Mouse (Mus musculus) Muller cell, postnatal 12 days (primary cell): Measurements from ENCODE around the gene Stat6.
"Not testable (repeated sequence)": the region's sequence is repeated elsewhere in the genome, so short reads cannot be mapped to it uniquely, and the experiment has no call there.

Experiments
- DNase-seq: peaks from one replicate; pipeline ENCODE4 v3.0.0-alpha.2; 2015; ENCODE audit errors: inconsistent ontology term

The Stat6 gene

DNA sequence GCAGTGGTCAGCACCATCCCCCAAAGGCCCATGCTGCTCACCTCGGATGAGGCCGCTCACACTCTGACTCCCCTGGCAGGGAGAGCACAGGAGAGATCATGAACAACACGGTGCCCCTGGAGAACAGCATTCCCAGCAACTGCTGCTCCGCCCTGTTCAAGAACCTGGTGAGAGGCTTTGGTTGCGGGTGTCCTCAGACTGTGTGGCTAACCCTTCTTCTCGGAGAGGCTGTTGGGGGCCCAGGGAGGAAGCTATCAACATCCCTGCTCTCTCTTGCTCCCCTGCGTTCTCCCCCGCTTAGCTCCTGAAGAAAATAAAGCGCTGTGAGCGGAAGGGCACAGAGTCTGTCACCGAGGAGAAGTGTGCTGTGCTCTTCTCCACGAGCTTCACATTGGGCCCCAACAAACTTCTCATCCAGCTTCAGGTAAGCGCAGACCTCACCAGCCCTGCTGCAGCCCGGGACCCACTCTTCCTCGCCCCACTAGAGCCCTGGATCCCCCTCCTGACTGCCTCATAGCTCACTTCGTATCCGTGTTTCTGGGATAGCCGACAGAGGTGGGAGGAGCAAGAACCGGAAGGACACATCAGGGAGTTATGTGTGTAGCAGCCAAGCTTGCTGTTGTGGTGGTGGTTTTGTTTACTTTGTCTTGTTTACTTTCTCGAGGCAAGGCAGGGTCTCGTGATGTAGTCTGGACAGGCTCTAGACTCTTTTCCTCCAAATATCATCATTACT is 10.3 kb downstream of the Stat6 start:
- DNase-seq: no peak

DNA sequence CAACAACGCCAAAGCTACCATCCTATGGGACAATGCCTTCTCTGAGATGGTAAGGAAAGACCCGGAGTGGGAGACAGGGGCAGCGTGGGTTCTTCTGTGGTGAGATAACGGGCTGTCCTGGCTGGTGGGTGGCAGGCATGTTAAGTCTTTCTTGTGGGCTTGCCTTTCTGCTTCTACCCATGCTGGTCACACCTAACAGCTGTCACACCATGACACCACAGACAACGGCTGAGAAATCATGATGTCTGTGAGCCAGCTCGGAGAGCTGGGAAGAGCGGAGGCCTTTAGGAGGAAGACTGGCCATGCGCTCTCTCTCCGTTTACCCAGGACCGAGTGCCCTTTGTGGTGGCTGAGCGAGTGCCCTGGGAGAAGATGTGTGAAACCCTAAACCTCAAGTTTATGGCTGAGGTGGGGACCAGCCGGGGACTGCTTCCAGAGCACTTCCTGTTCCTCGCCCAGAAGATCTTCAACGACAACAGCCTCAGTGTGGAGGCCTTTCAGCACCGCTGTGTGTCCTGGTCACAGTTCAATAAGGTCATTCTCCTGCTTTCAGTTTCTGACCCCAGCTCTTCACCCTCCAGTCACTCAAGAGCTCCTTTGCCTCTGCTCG is 12.3 kb downstream of the Stat6 start:
- DNase-seq: no peak

DNA sequence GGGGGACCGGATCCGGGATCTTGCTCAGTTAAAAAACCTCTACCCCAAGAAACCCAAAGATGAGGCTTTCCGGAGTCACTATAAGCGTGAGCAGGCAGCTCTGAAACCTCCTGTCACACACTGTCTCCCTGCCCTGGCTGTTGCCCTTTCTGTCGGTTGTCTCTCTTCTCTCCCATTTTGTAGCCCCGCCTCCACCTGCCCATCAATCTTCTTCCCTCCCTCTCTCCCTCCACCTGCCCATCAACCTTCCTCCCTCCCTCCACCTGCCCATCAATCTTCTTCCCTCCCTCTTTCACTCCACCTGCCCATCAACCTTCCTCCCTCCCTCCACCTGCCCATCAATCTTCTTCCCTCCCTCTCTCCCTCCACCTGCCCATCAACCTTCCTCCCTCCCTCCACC is 14.8 kb downstream of the Stat6 start:
- DNase-seq: not testable (repeated sequence)

DNA sequence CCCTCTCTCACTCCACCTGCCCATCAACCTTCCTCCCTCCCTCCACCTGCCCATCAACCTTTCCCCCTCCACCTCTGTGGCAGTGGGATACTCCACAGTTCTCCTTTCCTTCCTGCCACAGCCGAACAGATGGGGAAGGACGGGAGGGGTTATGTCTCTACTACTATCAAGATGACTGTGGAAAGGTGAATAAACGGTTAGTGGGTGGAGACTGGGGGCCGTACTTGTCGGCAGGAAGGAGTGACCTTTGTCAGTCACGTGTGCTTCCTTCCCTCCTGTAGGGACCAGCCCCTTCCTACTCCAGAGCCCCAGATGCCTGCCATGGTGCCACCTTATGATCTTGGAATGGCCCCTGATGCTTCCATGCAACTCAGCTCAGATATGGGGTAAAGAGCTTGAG is 15.3 kb downstream of the Stat6 start:
- DNase-seq: no peak

DNA sequence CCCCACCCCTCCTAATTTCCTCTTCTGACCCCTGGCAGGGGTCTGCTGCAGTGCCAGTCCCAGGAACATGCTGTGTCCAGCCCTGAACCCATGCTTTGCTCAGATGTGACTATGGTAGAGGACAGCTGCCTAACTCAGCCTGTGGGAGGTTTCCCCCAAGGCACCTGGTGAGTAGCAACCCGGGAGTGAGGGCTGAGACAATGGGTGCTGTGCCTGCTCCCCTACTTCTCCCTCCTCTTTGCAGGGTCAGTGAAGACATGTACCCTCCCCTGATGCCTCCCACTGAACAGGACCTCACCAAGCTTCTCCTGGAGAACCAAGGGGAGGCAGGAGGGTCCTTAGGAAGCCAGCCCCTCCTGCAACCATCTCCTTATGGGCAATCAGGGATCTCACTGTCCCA is 16.8 kb downstream of the Stat6 start:
- DNase-seq: no peak

DNA sequence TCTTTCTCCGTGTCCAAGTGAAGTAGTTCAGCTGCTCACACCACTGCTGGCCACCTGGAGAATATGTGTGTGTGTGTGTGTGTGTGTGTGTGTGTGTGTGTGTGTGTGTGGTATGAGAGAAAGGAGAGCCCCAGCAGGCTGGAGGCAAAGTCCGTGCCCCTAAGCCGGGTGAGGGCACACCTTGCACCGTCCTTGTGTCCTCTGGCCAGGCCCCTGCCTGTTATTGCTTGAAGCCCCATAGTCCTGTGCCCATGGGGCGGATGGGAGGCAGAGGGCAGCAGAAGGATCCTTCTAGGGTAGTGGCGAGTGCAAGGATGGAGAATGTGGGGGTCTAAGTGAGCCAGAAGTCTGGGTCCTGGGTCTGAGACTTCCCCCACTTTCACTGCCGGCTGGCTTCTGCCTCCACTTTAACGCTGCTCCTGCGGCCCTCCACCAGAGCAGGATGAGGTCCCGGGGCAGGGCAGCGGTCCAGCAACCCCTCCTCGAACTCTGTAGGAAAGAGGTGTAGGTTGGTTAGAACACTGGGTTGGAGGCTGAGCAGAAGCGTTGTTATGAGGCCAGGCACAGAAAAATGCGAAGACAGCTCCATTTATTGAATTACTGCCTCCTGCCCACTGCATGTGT is 18.6 kb downstream of the Stat6 start:
- DNase-seq: peak; percentile 31

DNA sequence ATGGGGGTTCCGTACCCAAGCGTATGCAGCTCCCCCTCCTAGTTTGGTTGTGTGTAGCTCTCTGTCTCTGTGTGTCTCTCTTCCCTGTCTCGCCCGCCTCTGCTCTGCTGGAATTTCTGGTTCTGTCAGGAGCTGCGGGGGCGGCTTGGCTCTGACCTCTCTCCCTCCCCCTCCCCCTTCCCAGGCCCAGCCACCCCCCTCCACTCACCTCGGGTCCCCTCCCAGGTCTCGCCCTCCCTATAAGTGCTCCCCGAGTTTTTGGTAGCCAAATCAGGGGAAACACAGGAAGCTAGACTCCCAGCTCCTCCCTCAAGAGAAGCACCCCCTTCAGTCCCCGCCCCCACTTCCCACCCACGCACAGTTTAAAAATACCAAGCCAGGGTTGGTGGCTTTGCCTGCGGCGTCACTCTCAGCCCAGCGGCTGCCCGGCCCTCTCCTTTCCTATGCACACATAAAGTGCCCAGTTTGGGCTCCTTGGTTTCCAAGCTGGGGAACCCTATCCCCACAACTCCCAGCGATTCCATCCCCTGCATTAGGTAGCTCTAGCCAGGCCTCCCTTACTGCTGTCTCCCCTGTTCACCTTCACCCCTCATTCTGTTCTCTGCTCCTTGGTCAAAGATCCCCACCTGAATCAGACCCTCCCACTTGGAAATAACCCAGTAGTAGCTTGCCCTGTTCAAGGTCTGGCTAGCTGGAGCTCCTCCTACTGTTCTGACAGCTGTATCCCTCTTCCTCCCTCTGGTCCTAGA is 19.3 kb downstream of the Stat6 start:
- peak; percentile 97 for DNase-seq

DNA sequence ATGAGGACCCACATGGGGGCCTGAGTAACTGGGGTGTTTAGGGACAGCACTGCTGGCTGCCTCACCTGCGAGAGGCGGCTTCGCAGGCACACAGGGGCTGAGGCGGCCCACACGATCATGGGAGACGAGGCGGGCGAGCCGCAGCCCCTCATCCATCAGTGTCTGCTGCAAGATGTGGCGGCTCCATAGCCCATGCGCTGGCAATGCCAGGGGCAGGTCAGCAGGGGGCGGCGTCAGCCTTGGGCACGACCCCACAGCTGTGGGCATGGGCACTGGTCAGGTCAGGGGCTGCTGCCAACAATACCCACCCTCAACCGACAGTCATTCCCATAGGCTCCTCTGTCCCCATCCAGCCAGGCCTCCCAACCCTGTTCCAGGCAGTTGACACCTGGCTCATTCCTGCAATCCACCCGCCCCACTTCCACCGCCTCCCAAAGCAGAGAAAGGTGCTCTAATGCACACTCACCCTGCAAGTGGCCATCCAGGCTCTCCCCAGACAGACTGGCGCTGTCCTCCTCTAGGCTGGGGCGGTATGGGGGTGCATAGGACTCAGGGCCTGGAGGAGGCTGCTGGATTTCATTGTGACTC is 20.0 kb downstream of the Stat6 start:
- DNase-seq: no peak

DNA sequence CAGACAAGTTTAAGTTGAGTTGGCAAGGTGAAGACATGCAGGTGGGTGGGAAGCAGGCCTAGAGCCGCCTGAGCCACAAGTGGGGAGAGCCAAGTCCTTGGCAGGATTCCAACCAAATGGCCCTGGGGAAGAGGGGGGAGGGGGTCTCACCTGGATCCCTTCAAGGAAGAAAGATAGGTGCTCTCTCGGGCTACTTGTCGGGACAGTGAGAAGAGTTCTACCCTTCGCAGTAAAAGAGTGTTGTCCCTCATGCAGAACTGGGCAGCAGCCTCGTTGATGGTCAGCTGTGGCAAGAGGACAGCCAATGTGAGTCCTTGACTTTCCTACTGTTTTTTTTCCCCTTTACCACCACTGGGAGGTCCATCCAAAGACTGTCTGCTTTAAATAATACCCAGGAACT is 20.8 kb downstream of the Stat6 start:
- DNase-seq: no peak

DNA sequence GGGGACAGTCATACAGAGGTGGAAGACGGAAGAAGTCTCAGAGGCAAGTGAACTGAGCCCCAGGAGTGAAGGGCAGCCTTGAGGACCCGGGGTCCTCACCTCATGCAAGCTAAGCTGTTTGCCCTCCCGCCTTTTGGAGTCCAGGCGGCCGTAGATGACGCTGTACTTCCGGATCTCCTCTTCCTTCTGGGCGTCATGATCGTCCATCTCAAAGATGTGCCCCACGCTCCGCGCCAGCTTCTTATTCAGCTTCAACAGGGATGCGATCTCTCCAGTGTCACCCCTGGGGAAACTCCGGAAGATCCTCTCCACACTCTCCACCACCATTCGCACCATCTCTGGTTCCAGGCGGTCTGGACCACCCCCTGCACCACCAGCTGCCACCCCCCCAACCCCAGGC is 21.4 kb downstream of the Stat6 start:
- DNase-seq: no peak

DNA sequence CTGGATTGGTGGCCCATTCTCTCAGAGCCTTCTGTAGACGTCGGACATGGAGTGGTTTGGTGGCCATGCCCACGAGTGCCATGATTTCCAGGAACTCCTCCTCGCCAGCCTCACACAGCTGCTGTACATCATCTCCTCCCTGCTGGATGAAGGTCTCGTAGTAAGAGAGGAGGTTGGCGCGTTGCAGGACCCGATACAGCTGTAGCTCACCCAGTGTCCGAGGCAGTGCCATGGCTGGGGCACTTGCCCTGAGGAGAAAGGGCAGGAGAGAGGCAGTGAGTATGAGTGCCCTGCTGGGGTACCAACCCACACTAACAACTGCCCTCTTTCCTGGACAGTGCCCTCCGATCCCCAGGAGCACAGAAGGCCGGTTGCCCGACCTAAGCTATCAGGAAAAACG is 22.1 kb downstream of the Stat6 start:
- DNase-seq: no peak

DNA sequence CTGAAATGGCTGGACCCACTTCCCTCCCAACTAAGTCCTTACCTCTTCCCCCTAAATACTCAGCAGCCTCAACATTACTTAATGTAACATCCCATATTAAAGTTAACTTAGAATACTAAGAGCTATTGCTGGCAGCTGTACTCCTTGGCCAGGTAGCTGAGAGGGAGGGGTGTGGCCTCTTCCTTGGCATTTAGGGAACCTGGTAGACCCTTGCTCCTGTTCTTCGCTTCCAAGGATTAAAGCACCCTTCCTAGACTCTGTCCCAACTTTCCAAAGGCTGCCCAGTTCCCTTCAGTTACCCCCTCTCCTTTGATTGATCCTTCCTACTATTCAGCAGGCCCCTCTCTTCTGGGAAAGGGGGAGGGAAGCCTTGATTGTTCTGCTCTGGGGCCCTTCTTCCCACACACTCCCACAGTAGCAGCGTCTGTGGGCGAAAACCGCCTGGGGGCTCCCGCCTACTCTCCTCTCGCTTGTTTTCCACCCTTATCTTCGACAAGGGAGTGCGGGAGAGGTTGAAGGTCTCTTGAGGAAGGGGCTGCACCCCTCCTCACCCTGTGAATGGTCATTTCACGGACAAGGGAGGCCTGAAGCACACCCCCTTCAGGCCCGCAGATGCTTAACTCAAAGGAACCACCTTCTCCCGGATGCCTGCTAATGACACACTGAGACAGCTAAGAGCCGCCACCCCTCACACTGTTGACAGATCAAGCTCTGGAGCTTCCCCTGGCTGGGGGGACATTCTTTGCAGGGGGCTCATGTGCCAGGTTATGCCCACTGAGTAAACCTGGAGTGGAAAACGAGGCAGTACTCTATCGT is 22.8 kb downstream of the Stat6 start:
- peak; percentile 50 for DNase-seq

DNA sequence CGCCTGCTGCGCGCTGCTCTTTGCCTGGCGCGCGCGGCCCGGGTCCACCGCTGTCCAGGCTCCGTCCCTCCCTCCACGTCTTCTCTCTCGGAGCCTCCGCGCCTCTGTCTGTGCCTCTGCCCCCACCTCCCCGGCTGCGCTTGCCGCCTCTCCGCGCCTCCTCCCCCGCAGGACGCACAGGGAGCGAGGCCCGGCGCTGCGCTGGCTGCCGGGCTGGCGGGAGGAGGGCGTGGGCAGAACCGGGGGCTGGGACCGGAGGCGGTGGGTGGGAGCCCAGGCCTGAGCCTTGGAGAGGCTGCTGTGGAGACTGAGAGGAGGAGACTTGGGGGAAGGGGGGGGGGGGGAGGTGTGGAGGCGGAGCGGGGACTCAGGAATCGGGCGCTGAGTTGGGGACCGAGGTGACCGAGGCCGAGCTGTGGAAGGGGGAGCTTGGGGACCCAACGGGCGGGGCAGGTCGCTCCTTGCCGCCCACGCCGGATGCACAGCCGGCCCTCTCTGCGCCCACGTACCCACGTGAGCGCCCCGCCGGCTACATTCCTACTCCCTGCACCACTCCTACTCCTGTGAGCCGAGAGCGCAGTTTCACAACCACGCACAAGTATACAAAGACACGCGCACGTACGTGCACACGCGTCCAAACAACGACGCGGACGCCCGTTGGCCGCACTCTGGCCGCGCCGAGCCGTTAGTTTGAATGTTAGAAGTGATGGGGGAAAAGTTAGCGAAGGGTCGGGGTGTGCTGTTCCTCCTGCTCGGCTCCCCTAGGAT is 23.9 kb downstream of the Stat6 start, which contains the start of gene Nemp1:
Nemp1 (plus strand) TSS at position 401 of the 768 bp plus-strand sequence.
- peak; percentile 99 for DNase-seq

DNA sequence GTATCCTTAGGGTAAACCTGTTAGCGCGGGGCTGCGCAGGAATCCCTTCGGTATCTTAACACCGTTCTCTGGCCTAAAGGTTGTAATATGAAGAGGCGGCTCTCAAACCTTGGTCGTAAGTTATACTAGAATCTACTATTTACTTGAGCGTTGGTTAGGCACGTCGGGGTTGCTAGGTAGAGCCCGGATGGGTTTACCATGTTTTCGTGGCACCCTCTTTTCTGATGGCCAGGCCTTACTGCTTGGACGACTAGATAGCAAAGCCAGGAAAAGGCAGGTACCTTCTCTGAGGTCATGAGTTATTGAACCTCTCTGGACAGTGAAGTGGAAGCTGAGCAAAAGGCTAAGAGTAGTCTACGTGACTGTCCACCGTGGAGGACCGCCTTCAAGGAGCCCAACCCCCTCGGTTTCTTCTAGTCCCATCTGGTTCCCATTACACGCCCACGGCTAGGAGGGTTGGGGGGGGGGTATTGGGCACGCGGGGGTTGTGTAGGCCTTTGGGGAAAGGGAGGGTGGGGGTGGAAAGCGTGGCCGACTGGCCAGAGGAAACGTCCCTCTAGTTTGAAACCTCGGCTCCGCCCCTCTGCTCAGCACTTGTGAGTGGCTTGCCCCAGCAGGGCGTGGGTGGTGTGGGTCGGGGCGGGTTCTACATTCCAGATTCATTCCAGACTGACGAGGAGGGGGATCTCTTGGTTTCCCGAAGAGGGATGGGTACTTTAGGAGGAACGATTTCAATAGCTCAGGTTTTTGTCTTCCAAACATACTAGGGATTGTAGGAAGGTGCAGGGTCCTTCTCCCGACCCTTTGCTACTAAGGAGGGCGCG is 24.7 kb downstream of the Stat6 start:
- DNase-seq: peak; percentile 100

DNA sequence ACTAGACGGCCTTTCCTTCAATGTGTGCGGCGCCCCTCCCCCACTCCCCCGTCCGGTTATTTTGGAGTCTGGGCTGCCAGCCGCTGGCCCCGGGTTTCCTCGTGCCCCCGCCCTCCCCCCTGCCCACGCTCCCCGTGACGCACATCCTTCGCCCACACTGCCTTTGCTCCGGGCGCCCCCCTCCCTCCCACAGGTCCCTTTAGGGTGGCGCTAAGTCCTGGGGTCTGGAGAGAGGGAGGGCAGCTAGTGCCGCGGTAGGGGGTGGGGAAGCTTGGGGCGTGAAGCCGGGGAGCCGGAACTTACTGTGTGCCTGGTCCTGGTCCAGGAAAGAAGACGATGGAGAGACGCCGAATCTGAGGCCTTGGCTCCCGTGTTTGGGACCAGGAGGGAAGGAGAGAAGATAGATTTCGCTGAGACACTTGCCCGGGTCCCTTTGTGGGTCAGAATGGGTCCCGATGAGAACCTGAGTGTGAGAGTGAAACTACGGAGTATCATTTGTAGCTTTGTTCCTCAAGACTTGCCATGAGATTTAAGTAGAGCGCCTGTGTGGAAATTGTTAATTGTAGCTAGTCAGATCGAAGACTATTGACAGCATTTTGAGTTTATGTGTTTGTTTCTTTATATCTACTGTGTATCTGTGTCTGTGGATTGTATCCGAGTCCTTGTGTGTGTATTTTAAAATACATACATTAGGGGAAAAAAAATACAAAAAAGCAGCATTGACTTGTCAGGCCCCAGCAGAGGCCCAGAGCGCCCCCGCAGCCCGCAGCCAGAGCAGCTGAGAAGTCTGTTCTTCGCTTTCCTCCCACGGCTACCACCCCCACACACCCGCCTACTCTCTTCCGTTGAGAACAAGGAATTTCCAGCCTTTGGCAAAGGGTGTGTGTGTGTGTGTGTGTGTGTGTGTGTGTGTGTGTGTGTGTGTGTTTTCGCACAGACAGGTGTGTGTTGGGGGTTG is 25.6 kb downstream of the Stat6 start, which contains the start of gene Nab2:
Nab2 (minus strand) TSS at position 476 of the 958 bp plus-strand sequence.
- DNase-seq: peak; percentile 99

DNA sequence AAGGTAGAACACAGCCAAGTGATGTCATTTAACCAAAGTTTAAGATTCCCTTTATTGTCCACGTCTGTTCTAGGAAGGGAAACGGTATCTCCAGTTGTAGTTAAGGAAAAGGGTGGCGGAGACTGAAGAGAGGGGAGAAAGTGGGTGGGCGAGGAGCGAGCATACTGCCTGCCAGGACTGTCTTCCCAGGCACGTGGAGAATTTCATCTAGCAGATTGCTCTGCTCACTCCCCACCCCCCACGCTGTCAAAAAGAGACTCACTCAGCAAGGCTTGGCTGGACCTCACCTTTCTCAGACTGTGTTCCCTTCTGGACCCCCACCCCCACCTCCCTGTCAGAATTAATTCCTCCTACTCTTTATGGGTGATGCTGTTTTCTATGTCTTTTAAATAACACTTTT is 26.4 kb downstream of the Stat6 start:
- DNase-seq: peak; percentile 56

DNA sequence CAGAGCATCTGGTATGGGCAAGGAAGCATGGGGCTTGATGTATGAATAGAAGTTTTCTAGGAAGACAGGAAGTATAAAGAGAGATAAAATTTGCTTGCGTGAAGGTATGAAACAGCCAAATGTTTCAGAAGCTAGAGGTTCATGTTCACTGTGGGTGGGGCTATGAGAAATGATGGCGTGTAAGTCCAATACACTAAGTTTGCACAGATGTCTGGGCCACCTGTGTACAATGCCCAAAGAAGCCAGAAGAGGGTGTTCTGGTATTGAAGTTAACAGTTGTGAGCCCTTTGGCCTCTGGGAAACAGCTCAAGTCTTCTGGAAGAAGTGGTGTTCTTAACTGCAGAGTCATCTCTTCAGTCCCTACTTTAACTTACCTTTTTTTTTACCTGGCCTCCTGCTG is 27.4 kb downstream of the Stat6 start:
- DNase-seq: no peak

DNA sequence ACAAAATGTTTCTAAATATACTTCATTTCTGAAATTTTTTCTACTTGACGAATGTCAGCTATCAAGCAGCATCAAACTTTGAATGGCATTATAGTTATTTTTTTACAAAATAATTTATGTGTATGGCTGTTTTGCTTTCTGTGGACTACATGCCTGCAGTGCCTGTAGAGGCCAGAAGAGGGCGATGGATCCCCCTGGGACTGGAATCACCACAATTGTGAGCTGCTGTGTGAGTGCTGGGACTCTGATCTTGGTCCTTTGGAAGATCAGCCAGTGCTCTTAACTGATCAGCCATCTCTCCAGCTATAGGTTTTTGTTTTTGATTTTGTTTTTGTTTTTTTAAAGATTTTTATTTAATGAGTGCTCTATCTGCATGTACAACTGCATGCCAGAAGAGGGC is 28.5 kb downstream of the Stat6 start:
- no peak for DNase-seq
